Mouse (Mus musculus): ENCODE results near the gene Cpm. TPM values are rescaled to one million over a fixed set of nuclear protein-coding genes. Genes with fewer than 3 reads are reported as not detected.
"Not testable (repeated sequence)": the region's sequence is repeated elsewhere in the genome, so short reads cannot be mapped to it uniquely, and the experiment has no call there.

Gene Cpm
- total RNA-seq, 4 experiments from 2014 or later = 7.6 to 8.4 (median 8.1) TPM

GRCm38 (mm10) chr10:117605283-117606243 lies 23.7 kb upstream of the Cpm start:
- DNase-seq (ENCODE audit: low spot score in 2 of 2) = no peak

- DNase-seq (ENCODE audit: low spot score in 2 of 2) = no peak
Observed at GRCm38 (mm10) chr10:117606423-117606822, 22.9 kb upstream of the Cpm start.

DNA sequence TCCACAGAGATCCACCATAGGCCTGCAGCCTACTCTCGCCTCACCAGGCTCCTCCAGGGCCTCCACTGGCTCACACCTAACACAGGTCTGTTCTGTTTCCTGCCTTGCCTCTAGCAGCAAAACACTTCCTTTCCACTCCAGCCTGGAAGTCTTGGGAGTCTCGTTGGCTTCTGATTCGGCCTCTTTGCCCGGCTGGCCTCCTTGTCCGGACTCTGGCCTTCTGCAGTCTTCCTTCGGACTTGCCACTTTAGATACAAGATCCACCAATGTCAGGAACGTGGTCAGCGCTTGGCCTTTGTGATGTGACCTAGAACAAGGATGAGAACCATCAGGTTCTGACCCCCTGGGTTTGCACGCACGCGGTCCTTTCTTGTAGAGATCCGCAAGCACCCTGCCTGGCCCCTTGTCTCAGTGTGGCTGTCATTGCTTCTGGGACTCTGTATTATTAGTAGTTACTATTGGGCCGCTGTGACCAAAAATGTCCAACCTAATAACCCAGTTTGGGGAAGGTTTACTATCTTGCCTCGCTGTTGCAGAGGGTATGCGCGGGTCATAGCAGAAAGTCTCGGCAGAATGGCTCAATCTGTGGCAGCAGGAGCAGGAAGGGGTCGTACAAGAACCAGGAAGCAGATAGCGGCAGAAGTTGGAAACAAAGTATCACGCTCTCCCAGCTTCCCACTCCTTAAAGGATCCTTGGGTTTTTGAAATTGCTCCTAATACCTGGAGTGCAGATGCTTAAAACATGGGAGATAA lies 22.1 kb upstream of the Cpm start:
- no peak for DNase-seq (ENCODE audit: low spot score in 2 of 2)

DNA sequence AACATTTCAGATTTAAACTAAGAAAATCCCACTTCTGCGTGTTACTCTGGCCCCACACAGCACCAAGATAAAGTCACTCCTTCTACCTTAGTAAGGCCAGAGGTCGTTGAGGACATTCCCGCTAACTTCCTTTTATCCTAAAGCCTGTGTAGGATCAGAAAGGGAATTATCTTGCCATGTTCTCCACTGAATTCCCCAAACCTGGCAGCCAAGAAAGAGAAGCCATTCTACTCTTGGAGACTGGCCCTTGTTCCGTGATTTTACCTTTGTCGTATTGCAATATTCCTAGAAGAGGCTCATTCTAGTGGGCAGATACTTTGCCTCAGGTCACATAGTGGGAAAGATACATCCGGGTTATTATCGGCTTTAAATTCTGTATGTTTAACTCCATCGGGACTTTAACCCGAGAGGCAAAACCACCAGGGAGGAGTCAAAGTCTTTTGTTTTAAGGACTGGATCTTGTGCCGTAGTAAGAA lies 21.5 kb upstream of the Cpm start:
- DNase-seq (ENCODE audit: low spot score in 2 of 2) = no peak

GRCm38 (mm10) chr10:117608487-117608886 lies 20.8 kb upstream of the Cpm start:
- no peak for DNase-seq (ENCODE audit: low spot score in 2 of 2)

DNA sequence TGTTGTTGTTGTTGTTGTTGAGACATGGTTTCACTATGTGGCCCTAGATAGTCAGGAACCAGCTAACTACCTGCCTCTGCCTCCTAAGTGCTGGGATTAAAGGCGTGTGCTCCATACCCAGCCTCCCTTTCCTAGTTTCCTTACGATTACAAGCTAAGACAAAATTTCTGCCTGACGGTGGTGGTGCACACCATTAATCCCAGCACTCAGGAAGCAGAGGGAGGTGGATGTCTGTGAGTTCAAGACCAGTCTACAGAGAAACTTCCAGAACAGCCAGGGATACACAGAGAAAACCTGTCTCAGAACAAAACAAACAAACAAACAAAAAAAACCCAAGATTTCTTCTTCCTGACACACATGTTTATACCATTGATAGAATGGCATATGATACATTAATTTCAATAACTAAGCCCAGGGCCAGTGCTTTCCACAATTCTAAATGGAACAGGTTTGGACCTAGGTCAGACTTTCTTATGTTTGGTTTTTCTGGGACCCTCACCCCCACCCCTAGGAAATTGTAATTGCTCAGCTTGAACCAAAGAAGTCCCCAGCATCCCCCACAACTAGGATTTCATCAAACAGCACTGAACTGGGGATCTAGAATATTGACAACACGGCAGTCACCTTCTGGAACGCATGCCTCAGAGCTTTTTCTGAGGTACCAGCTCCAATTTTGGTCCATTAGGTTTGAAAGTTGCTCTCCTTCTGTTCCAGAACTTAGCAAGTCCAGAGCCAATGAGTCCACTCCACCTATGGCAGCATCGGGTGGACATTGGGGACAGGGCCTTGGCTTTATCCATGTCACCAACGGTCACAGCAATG lies 20.1 kb upstream of the Cpm start:
- no peak for DNase-seq (ENCODE audit: low spot score in 2 of 2)

- DNase-seq (ENCODE audit: low spot score in 2 of 2) = no peak
Observed at GRCm38 (mm10) chr10:117609810-117610090, 19.6 kb upstream of the Cpm start.

GRCm38 (mm10) chr10:117610160-117610764 lies 19.0 kb upstream of the Cpm start:
- DNase-seq (ENCODE audit: low spot score in 2 of 2) = no peak

- DNase-seq (ENCODE audit: low spot score in 2 of 2) = no peak
Observed at GRCm38 (mm10) chr10:117610794-117611384, 18.4 kb upstream of the Cpm start.

DNA sequence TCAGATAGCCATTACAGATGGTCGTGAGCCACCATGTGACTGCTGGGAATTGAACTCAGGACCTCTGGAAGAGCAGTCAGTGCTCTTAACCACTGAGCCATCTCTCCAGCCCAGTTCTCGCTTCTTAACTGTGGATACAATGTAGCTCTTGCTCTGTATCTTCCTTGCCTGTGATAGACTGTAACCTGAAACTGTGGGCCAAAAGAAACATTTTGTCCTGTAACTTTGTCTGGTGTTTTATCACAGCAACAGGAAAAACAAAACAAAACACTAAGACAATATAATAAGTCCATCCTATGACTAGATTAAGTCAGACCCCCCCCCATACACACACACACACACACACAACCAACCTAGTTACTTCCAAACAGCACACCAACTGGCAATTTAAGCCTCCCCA lies 17.8 kb upstream of the Cpm start:
- no peak for DNase-seq (ENCODE audit: low spot score in 2 of 2)

- DNase-seq (ENCODE audit: low spot score in 2 of 2) = no peak
Observed at GRCm38 (mm10) chr10:117611976-117612375, 17.3 kb upstream of the Cpm start.

DNA sequence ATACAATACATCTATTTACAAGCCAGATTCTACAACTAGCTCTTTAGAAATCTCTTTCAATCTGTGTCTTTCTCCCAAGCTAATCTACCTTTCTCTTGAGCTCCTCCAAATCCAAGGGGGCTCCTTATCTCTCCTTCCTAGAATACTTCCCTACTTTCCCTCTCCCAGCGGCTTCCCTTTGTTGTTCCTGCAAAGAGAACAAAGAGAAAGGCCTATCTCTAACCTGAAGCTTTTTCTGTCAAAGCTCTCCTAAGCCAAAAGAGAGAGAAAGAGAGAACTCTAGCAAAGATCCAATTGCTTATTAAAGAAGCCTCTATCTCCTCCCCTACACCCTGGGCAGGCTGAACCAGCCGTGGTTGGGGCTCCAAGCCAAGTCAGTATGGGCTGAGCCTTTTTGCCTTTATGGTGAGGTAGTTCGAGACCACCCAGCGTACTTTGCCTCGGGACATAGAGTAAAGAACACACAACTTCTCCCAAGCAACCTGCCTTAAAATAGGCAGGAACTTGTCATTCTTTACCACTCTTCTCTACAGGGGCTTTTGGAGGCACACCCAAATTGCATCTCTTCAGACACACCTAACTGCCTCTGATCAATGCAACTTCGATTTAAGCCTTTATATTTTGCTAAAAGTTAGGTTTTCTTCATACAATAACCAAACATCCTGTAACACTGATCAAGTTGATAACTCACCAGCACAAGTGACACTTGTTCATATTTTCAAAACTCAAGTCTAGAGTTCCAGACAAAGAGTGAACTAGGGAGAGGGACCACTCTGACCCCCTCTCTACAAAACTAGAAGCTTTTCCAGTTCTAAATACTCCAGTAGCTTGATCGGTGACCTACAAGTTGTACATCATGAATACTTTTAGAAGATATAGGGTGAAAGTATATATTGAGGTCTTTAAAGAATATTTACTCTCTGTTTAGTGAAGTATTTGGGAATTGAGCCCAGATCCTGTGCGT lies 16.4 kb upstream of the Cpm start:
- no peak for DNase-seq (ENCODE audit: low spot score in 2 of 2)

DNA sequence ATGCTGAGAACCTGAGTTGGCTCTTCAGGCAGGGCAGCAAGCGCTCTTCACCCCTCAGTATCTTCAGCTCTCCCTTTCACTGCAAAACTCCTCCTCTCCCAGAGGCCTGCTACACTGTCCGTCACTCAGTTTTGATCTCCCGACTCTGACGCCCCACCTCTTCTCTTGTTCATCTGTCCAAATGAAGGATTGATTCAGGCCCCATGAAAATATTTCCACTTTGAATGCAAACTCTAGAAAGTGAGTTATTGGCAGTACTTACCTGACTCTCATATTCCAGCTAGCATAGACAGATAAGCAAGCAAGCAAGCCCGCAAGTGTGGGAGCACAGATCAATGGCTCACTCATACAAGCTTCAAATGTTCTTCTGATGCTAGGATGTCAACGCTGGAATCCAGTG lies 15.3 kb upstream of the Cpm start:
- no peak for DNase-seq (ENCODE audit: low spot score in 2 of 2)

GRCm38 (mm10) chr10:117614387-117614786 lies 14.9 kb upstream of the Cpm start:
- no peak for DNase-seq (ENCODE audit: low spot score in 2 of 2)

DNA sequence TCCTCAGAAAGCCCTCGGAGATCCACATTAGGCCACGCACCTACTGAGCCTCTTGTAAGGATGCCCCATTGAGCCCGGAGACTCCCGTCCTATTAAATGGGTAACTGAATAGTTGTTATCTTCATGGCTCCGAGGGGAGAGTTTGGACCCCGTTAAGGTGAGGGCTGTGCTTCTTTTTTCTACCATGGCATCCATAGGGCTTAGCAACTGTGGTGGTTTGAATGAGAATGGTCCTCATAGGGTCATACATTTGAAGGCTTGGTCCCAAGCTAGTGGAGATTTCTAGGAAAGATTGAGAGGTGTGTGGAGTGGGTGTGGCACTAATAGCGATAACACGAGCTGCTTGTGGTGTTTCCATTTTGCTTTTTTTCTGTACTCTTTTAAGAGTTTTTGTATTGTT lies 14.1 kb upstream of the Cpm start:
- no peak for DNase-seq (ENCODE audit: low spot score in 2 of 2)

- no peak for DNase-seq (ENCODE audit: low spot score in 2 of 2)
Observed at GRCm38 (mm10) chr10:117615746-117616145, 13.6 kb upstream of the Cpm start.

- no peak for DNase-seq (ENCODE audit: low spot score in 2 of 2)
Observed at GRCm38 (mm10) chr10:117616191-117616680, 13.1 kb upstream of the Cpm start.

DNA sequence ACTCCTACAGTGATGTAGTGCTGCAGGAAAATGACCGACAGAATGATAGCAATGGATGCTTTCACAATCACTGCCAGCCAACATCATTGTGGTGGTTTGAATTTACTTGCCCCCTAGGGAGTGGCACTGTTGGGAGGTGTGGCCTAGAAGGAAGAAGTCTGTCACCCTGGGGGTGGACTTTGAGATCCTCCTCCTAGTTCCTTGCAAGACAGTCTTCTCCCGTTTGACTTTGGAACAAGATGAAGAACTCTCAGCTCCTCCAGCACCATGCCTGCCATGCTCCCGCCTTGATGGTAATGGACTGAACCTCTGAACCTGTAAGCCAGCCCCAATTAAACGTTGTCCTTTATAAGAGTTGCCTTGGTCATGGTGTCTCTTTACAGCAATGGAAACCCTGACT lies 12.5 kb upstream of the Cpm start:
- DNase-seq (ENCODE audit: low spot score in 2 of 2) = not testable (repeated sequence)

GRCm38 (mm10) chr10:117617568-117618345 lies 11.5 kb upstream of the Cpm start:
- no peak for DNase-seq (ENCODE audit: low spot score in 2 of 2)
